ENCODE assay signal across 13 mouse cellular contexts in genomic region chr4:77644435-77644834, GRCm38 (mm10).
A peak's percentile ranks its signal among the peaks of the same experiment; 100 is the strongest.
DNase-seq lines count a peak whose midpoint lies in the region; ATAC-seq and TF ChIP-seq lines count a peak whose summit lies in the region.
"Had no signal": no experiment of that assay in that cellular context is flagged by ENCODE, and none has a peak within 500 bp of the region (broad histone marks: within the 10 kb centered on the region; RNA-seq: fewer than 3 reads in every experiment).

No protein-coding gene starts in this region.

- no peaks in the 10 kb centered on the region for H3K36me3 ChIP-seq in kidney, postnatal 0 days (ENCODE audit: insufficient read depth, low read length)
- H3K36me3 ChIP-seq: embryonic facial prominence, embryonic 12.5 days; midbrain, embryonic 13.5 days had no signal

- peak; percentile 52 to 63 for DNase-seq in cerebellum, postnatal 14 days
- DNase-seq in cerebellum, adult 11 months: no peak
- DNase-seq in kidney, postnatal 0 days (ENCODE audit: low spot score): peak; percentile 8
- no peak for DNase-seq in kidney, adult 11 months
- DNase-seq in right cerebral cortex, postnatal 10 days (ENCODE audit: low spot score in 2 of 2): peak; percentile 50 to 63
- no peak for DNase-seq in right cerebral cortex, postnatal 25 days
- DNase-seq in right cerebral cortex, postnatal 4 days: peak; percentile 20
- DNase-seq in ovary, postnatal 10 days (ENCODE audit: low spot score): no peak
- DNase-seq: thymus, postnatal 4 days had no signal

- H3K27me3 ChIP-seq in kidney, postnatal 0 days (ENCODE audit: insufficient read depth, low read length): no peaks in the 10 kb centered on the region
- H3K27me3 ChIP-seq: embryonic facial prominence, embryonic 12.5 days; midbrain, embryonic 13.5 days had no signal

- H3K9me3 ChIP-seq in kidney, postnatal 0 days (replicated peaks; ENCODE audit: low read length): no peaks in the 10 kb centered on the region
- H3K9me3 ChIP-seq: embryonic facial prominence, embryonic 12.5 days; midbrain, embryonic 13.5 days had no signal

- H3K4me2 ChIP-seq in kidney, postnatal 0 days (ENCODE audit: low read length): no peak overlapping the region
- H3K4me2 ChIP-seq: embryonic facial prominence, embryonic 12.5 days; midbrain, embryonic 13.5 days had no signal

- ATAC-seq in kidney, postnatal 0 days (replicated peaks; ENCODE audit: low FRiP score, low read depth): no peak
- ATAC-seq: CD4-positive, CD25-positive, alpha-beta regulatory T cell, adult 4 months; forebrain, embryonic 14.5 days; midbrain, embryonic 13.5 days had no signal

- H3K4me1 ChIP-seq in kidney, postnatal 0 days (replicated peaks; ENCODE audit: insufficient read depth, low read length): no peaks in the 10 kb centered on the region
- H3K4me1 ChIP-seq: embryonic facial prominence, embryonic 12.5 days; midbrain, embryonic 13.5 days had no signal

- TF ChIP-seq CTCF in kidney, postnatal 0 days (IDR thresholded peaks at IDR 0.05; ENCODE audit: low read depth): peak; percentile 47

- H3K27ac ChIP-seq in kidney, postnatal 0 days: no peak overlapping the region
- H3K27ac ChIP-seq: embryonic facial prominence, embryonic 12.5 days; midbrain, embryonic 13.5 days had no signal

- H3K9ac ChIP-seq in kidney, postnatal 0 days (ENCODE audit: low read depth, low read length): no peak overlapping the region
- H3K9ac ChIP-seq: embryonic facial prominence, embryonic 12.5 days; midbrain, embryonic 13.5 days had no signal

- H3K4me3 ChIP-seq in kidney, postnatal 0 days (replicated peaks; ENCODE audit: low read depth, low read length): no peak overlapping the region
- H3K4me3 ChIP-seq: embryonic facial prominence, embryonic 12.5 days; midbrain, embryonic 13.5 days had no signal

Comparison
In these comparisons a context has a peak if more than half of its experiments do, and no peak if none do; other contexts are left out.
1. DNase-seq: peak in cerebellum, postnatal 14 days (2 of 2), kidney, postnatal 0 days (single experiment), right cerebral cortex, postnatal 10 days (2 of 2) and right cerebral cortex, postnatal 4 days (single experiment); none in cerebellum, adult 11 months (single experiment), kidney, adult 11 months (single experiment), right cerebral cortex, postnatal 25 days (single experiment) and ovary, postnatal 10 days (single experiment).